Mouse (Mus musculus) macrophage (primary cell): ENCODE results near the gene Nrxn3. TPM values are rescaled to one million over a fixed set of nuclear protein-coding genes. Genes with fewer than 3 reads are reported as not detected.

Experiments used
- H3K27ac ChIP-seq: fragments of 350-480 bp; formaldehyde crosslinking; 2 replicates; pipeline ENCODE4 v1.9.0; 2021
- H3K36me3 ChIP-seq: fragments of 350-480 bp; formaldehyde crosslinking; 2 replicates; pipeline ENCODE4 v1.9.0; 2021; ENCODE audit errors: inconsistent target
- H3K4me3 ChIP-seq: fragments of 350-480 bp; formaldehyde crosslinking; 2 replicates; pipeline ENCODE4 v1.9.0; 2021; ENCODE audit errors: inconsistent target
- H3K79me2 ChIP-seq: fragments of 350-480 bp; formaldehyde crosslinking; 2 replicates; pipeline ENCODE4 v1.9.0; 2021; ENCODE audit errors: inconsistent target
- WGBS: methylation state at CpG from one replicate; pipeline ENCODE4 v1.1.7; 2026; ENCODE audit warnings: inconsistent platforms; ENCODE audit not compliant: missing documents; 5-methylcytosine and 5-hydroxymethylcytosine counted together
- polyA plus RNA-seq: library from polyadenylated mRNA; stranded (reverse); fragments of 250-400 nt; gene quantifications from 3 replicates; pipeline ENCODE4 v1.2.4, GENCODE M21; 2018; ENCODE audit warnings: inconsistent platforms

Gene Nrxn3
- polyA plus RNA-seq, 1 experiment from 2014 or later, result not detected

- WGBS, result 79% methylated on average over 2 of the region's 2 CpGs
- Histone ChIP-seq H3K27ac (no peak overlapping the region), H3K4me3 (no peak overlapping the region), H3K36me3 (no peaks in the 10 kb centered on the region), H3K79me2 (no peaks in the 10 kb centered on the region)
Observed at GRCm38 (mm10) chr12:89685633-89686032, 963.0 kb downstream of the Nrxn3 start.

DNA sequence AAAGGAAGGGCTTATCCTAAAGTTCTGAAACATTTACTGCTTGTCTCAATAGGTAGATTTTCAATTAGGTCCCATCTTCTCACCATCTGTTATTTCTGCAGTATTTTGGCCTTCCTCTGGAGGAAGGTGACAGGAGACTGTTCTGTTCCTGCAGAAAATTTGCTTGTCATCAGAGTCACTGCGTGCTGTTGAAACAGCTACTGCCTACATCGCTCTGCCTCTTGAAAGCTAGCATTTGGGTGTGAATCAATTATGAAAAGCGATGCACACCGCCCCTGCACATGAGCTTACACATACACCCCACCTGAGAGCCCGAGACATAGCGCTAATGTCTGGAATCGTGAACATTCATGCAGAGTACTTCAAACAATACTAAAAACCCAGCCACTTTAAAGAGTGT, 966.4 kb downstream of the Nrxn3 start:
- Histone ChIP-seq H3K4me3 (no peak overlapping the region), H3K36me3 (no peaks in the 10 kb centered on the region), H3K27ac (no peak overlapping the region), H3K79me2 (no peaks in the 10 kb centered on the region)
- WGBS, result 85% methylated on average over 6 of the region's 7 CpGs

DNA sequence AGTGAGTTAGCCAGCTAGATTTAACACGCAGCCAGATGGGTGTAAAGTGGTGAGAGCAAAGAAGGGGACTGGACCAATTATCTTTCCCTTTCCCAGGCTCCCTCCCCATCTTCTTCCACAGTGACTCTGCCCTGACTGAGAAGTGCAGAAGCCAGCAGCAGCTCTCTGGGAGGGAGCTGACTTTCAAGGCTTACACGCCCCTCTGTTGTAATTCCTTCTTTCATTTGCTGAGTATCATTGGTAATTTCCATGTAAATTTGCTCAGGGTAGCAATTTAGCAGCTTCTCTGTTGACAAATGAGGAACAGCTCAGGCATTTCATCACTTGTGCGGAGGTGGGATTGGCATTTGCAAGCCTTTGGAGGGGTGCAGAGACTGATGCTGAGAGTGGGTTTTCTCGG, 976.8 kb downstream of the Nrxn3 start:
- no peak overlapping the region for H3K4me3 ChIP-seq
- WGBS, result 34% methylated on average over 3 of the region's 4 CpGs
- H3K27ac ChIP-seq, result no peak overlapping the region
- H3K36me3 ChIP-seq, result no peaks in the 10 kb centered on the region
- no peaks in the 10 kb centered on the region for H3K79me2 ChIP-seq

- no peak overlapping the region for H3K27ac ChIP-seq
- 53% methylated on average over 3 of the region's 3 CpGs for WGBS
Observed at GRCm38 (mm10) chr12:89700937-89701458, 978.3 kb downstream of the Nrxn3 start.

DNA sequence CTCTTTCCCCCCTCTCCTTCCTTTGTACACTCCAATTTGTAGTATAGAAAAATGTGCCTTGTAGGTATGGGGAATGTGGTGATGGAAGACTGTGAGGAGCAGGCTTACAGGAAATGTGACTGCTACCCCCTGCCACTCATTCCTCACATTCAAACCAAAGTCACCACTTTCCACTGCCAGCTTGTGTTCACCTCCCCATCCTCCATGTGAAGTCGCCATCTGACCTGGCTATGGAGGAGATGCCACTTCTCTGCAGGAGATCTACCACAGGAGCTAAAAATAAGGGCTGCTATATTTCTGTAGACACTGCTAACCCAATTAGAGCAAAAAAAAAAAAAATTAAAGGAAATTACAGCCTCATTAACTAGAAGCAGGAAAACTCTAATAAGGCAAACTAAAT, 980.3 kb downstream of the Nrxn3 start:
- no peak overlapping the region for H3K27ac ChIP-seq
- H3K36me3 ChIP-seq, result no peaks in the 10 kb centered on the region
- no peaks in the 10 kb centered on the region for H3K79me2 ChIP-seq
- no peak overlapping the region for H3K4me3 ChIP-seq
- 71% methylated on average over 1 of the region's 1 CpGs for WGBS

More at GRCm38 (mm10) chr12:89700937-89701458, 978.3 kb downstream of the Nrxn3 start:
- Histone ChIP-seq H3K4me3 (no peak overlapping the region), H3K79me2 (no peaks in the 10 kb centered on the region), H3K36me3 (no peaks in the 10 kb centered on the region)

- Histone ChIP-seq H3K79me2 (no peaks in the 10 kb centered on the region), H3K27ac (no peak overlapping the region), H3K4me3 (no peak overlapping the region), H3K36me3 (no peaks in the 10 kb centered on the region)
- 90% methylated on average over 3 of the region's 4 CpGs for WGBS
Observed at GRCm38 (mm10) chr12:89707913-89708312, 985.2 kb downstream of the Nrxn3 start.

DNA sequence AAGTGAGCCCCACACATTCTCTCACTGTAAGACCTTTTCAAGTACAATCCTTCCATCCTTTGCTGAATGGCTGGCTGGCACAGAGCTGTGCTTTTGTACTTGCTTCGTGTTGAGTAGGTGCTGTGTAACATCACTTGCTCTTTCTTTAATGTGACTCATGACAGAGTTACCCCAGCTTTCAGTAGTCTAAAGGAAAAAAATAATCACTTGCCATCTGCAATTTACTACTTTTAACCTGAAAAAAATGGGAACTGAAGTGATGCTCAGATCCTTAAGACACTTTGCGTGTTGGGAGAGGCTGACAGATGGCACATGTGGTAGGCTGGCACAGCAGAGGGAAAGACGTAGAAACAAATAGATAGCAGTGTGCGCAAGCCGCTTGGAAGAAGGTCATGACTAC, 987.8 kb downstream of the Nrxn3 start:
- Histone ChIP-seq H3K36me3 (no peaks in the 10 kb centered on the region), H3K79me2 (no peaks in the 10 kb centered on the region), H3K4me3 (no peak overlapping the region), H3K27ac (no peak overlapping the region)
- 87% methylated on average over 5 of the region's 5 CpGs for WGBS

- H3K27ac ChIP-seq, result no peak overlapping the region
- WGBS, result 88% methylated on average over 1 of the region's 1 CpGs
- no peak overlapping the region for H3K4me3 ChIP-seq
- no peaks in the 10 kb centered on the region for H3K36me3 ChIP-seq
- no peaks in the 10 kb centered on the region for H3K79me2 ChIP-seq
Observed at GRCm38 (mm10) chr12:89711791-89712190, 989.1 kb downstream of the Nrxn3 start.

DNA sequence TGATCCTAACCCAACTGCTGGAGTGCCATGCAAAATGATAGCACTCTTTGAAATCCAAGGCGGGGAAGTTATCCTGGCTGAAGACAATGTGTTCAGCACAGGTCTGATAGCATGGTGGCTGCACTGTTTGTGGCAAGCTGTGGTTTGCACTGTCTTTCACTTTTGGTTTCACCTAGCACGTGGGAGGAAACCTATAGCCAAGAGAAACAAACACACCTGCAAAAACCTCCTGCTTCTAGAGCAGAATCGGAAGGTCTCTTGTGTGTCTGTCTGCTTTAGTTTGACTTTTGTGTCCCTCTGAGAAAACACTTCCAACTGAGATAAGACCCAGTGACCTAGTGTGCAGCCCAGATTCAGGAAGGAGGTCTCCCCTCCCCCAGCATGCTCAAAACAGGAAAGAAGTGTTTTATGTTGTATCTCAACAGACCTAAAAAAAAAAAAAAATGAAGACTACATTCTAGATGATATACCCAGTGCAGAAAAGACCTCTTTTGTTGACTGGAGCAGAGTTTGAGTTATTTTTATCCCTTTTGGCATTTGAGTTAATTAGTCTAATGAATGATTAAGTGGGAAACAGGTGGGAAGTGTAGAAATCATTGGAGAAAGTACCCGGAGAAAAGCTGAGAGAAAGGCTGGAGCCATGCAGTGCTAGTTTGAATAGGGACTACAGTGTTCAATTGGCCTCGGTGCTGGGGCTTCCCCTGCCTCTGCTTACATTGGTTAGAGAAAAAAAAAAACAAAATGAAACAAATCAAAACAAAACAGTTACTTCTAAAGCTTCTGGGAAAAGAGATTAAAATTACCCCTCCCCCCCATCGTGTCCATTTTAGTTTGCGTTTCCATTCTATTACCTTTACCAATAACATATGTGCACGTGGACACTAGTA, 996.8 kb downstream of the Nrxn3 start:
- 29% methylated on average over 8 of the region's 8 CpGs for WGBS

DNA sequence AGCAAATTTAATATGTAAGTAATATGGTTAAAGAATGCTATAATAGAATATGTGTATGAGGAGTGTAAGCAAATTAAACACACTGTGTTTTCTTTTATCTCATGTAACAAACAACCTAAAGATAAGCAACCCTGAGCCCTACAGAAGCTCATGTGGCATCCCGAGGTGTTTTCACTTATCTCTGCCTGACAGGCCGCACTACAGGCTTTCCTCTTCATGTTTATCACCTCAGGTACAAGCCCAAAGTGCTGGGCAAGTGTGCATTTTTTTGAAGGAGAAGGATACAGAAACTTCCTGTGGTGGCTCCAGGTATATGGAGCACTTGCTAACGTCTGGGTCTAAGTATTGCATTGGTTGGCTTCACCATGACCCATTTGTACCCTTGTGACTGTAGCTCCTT, 998.3 kb downstream of the Nrxn3 start:
- no peak overlapping the region for H3K27ac ChIP-seq

More for the DNA sequence above, 996.8 kb downstream of the Nrxn3 start:
- H3K36me3 ChIP-seq, result no peaks in the 10 kb centered on the region
- no peak overlapping the region for H3K27ac ChIP-seq
- H3K4me3 ChIP-seq, result no peak overlapping the region
- H3K79me2 ChIP-seq, result no peaks in the 10 kb centered on the region

GRCm38 (mm10) chr12:89722462-89722861, 999.8 kb downstream of the Nrxn3 start:
- H3K36me3 ChIP-seq, result no peaks in the 10 kb centered on the region
- H3K79me2 ChIP-seq, result no peaks in the 10 kb centered on the region
- WGBS, result 89% methylated on average over 13 of the region's 14 CpGs
- no peak overlapping the region for H3K27ac ChIP-seq
- no peak overlapping the region for H3K4me3 ChIP-seq

More for the DNA sequence above, 998.3 kb downstream of the Nrxn3 start:
- no peaks in the 10 kb centered on the region for H3K79me2 ChIP-seq
- H3K36me3 ChIP-seq, result no peaks in the 10 kb centered on the region
- 52% methylated on average over 3 of the region's 3 CpGs for WGBS
- no peak overlapping the region for H3K4me3 ChIP-seq

GRCm38 (mm10) chr12:89724048-89724447, 1001.4 kb downstream of the Nrxn3 start:
- WGBS, result 82% methylated on average over 3 of the region's 3 CpGs
- H3K27ac ChIP-seq, result no peak overlapping the region

DNA sequence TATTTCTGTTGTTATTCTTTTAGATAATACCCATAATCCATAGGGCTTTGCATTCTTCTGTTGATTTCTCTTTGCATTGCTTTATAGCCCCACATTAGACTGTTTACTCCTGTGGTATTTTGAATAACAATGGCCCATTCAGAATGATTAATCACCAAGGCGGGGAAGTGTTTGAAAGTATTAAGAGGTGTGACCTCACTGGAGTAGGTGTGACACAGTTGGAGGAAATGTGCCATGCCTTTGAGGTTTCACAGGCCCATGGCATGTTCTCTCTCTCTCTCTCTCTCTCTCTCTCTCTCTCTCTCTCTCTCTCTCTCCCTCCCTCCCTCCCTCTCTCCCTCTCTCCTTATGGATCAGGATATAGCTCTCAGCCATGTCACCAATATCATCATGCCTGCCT, 1019.6 kb downstream of the Nrxn3 start:
- Histone ChIP-seq H3K27ac (no peak overlapping the region), H3K79me2 (no peaks in the 10 kb centered on the region), H3K4me3 (no peak overlapping the region), H3K36me3 (no peaks in the 10 kb centered on the region)
- WGBS, result 58% methylated on average over 1 of the region's 1 CpGs

More at GRCm38 (mm10) chr12:89724048-89724447, 1001.4 kb downstream of the Nrxn3 start:
- Histone ChIP-seq H3K4me3 (no peak overlapping the region), H3K79me2 (no peaks in the 10 kb centered on the region), H3K36me3 (no peaks in the 10 kb centered on the region)

GRCm38 (mm10) chr12:89742796-89743195, 1020.1 kb downstream of the Nrxn3 start:
- WGBS, result 87% methylated on average over 2 of the region's 2 CpGs
- H3K27ac ChIP-seq, result no peak overlapping the region

More at GRCm38 (mm10) chr12:89742796-89743195, 1020.1 kb downstream of the Nrxn3 start:
- Histone ChIP-seq H3K4me3 (no peak overlapping the region), H3K36me3 (no peaks in the 10 kb centered on the region), H3K79me2 (no peaks in the 10 kb centered on the region)
